Mouse (Mus musculus) intestine, embryonic 14.5 days (tissue): Measurements from ENCODE around the gene C130026I21Rik. TPM values are rescaled to one million over a fixed set of nuclear protein-coding genes. Genes with fewer than 3 reads are reported as not detected.
"Not testable (repeated sequence)": the region's sequence is repeated elsewhere in the genome, so short reads cannot be mapped to it uniquely, and the experiment has no call there.

Source experiments
- ATAC-seq: fragments of 200-750 bp; cut with Nextera tagmentation; replicated peaks from 2 replicates; pipeline ENCODE4 v1.8.0; 2017; ENCODE audit warnings: low read depth, moderate number of reproducible peaks, moderate TSS enrichment, moderate library complexity; ENCODE audit not compliant: low FRiP score, low TSS enrichment
- DNase-seq: peaks from one replicate; pipeline ENCODE4 v3.0.0-alpha.2; 2018; ENCODE audit warnings: low spot score
- H3K27ac ChIP-seq: fragments of 300-500 bp; sonication (generic); 2 replicates; pipeline ENCODE4 v1.5.1; 2014; ENCODE audit warnings: low read depth, mild to moderate bottlenecking, control low read depth
- H3K27me3 ChIP-seq: fragments of 300-500 bp; sonication (generic); replicated peaks from 2 replicates; pipeline ENCODE4 v1.6.1; 2014; ENCODE audit warnings: low read length, control low read depth; ENCODE audit not compliant: control insufficient read depth, insufficient read depth
- H3K36me3 ChIP-seq: fragments of 300-500 bp; sonication (generic); 2 replicates; pipeline ENCODE4 v1.6.1; 2014; ENCODE audit warnings: low read length, control low read depth; ENCODE audit not compliant: control insufficient read depth, insufficient read depth
- H3K4me1 ChIP-seq: fragments of 300-500 bp; sonication (generic); replicated peaks from 2 replicates; pipeline ENCODE4 v1.6.1; 2014; ENCODE audit warnings: low read length, control low read depth, mixed read lengths; ENCODE audit not compliant: control insufficient read depth, insufficient read depth
- H3K4me2 ChIP-seq: fragments of 300-500 bp; sonication (generic); 2 replicates; pipeline ENCODE4 v1.6.1; 2014; ENCODE audit warnings: low read length
- H3K4me3 ChIP-seq: fragments of 300-500 bp; sonication (generic); 2 replicates; pipeline ENCODE4 v1.5.1; 2014; ENCODE audit warnings: low read depth, low read length, control low read depth, mixed read lengths
- H3K9ac ChIP-seq: fragments of 300-500 bp; sonication (generic); 2 replicates; pipeline ENCODE4 v1.6.1; 2014; ENCODE audit warnings: mild to moderate bottlenecking, low read length
- H3K9me3 ChIP-seq: fragments of 300-500 bp; sonication (generic); 2 replicates; pipeline ENCODE4 v1.6.1; 2016; ENCODE audit warnings: low read length, control low read depth; ENCODE audit not compliant: control insufficient read depth
- WGBS: fragments of 180-500 bp; shearing (Covaris S2); extraction: QIAGEN DNeasy Blood & Tissue Kit; methylation state at CpG from one replicate; pipeline ENCODE4 v1.1.7; 2014; 5-methylcytosine and 5-hydroxymethylcytosine counted together
- polyA plus RNA-seq: library from polyadenylated mRNA; unstranded; fragments of >200 nt; fragmentation: Nextera tagmentation; extraction: Ambion mirVana; gene quantifications from 2 replicates; pipeline ENCODE4 v1.2.1, GENCODE M21; 2014

C130026I21Rik gene
- polyA plus RNA-seq, 1 experiment from 2014 or later = not detected

DNA sequence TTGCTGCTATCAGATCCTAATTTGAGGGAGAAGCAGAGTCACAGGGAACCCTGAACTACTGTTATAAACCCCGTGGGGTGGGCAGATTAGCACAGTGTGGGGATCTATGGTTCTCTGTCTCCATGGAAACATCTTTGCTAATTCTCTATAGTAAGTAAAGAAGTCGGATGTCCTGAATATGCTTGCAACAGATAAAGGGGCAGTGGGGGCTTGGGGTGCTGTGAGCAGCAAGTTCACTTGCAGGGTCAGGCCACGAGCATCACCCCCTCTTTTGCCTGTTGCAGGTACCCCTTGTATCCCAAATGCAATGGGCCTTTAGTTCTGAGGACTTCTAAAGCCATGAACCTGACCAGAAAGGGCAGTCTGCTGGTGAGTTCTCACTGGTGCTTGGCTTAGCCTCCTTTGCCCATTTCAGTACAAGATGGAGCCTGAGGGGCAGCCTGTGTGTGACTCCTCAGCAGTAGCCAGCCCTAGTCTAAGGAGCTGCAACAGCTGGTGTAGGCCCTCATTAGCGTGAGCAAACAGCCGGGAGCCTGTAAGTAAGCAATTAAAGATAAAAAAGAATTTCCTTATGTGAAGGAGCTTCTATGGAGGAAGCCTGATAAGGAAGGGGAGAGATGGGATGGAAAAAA, 276.6 kb downstream of the C130026I21Rik start:
- not testable (repeated sequence) for H3K4me2 ChIP-seq, H3K4me1 ChIP-seq, H3K9ac ChIP-seq, H3K9me3 ChIP-seq, H3K4me3 ChIP-seq, H3K27me3 ChIP-seq, DNase-seq, H3K27ac ChIP-seq, H3K36me3 ChIP-seq
- whole genome bisulfite sequencing = 50% methylated on average over 1 of the region's 5 CpGs
- peak; percentile 40; the same call in 1 of the 2 replicates for ATAC-seq

DNA sequence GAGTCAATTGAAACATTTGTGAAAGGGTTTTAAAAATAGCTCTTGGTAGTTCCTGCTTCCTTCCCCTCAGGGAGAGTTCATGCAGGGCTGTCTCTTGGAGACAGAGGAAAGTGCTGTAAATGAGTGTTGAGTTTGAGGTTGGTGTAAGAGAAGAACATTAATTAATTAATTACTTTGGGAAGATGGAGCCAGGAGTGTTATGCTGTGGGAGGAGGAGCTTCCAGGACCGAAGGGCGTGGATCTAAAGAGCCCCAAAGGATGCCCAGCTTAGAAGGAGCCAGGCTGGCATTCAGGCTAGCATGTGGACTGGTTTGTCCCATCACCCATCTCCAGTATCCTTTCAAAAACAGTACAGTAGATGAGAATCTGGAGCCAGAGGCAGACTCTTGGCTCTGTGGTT, 277.1 kb downstream of the C130026I21Rik start:
- not testable (repeated sequence) for H3K9me3 ChIP-seq, DNase-seq, H3K36me3 ChIP-seq, H3K4me2 ChIP-seq, H3K27me3 ChIP-seq, H3K27ac ChIP-seq, H3K4me3 ChIP-seq, H3K4me1 ChIP-seq, H3K9ac ChIP-seq
- ATAC-seq = 0 out of 2 replicates have a peak, but pooled peaks have one; percentile 53
- WGBS = no CpG with 5 or more reads among the region's 2 CpGs

DNA sequence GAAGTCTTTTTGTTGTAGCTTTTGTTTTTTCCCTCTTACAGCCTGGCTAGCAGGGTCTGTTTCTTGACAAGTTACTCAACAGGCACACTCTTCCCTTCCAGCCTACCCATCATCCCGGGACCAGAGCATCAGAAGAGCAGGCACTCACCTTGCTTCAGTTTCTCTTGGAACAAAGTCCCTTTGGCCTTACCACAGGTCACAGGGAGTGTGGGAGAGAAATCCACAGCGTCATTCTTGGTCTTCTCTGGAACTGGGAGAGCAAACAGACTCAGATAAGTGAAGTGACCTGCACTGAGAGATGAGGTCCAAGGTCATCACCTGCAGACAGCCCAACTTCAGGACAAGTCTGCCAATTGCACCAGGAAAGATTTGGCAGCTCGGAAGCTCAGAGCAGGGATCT, 277.5 kb downstream of the C130026I21Rik start:
- not testable (repeated sequence) for H3K4me3 ChIP-seq, H3K9me3 ChIP-seq, H3K9ac ChIP-seq, H3K27me3 ChIP-seq, H3K36me3 ChIP-seq, H3K27ac ChIP-seq, H3K4me1 ChIP-seq, ATAC-seq, H3K4me2 ChIP-seq, DNase-seq
- no CpG with 5 or more reads among the region's 3 CpGs for WGBS

DNA sequence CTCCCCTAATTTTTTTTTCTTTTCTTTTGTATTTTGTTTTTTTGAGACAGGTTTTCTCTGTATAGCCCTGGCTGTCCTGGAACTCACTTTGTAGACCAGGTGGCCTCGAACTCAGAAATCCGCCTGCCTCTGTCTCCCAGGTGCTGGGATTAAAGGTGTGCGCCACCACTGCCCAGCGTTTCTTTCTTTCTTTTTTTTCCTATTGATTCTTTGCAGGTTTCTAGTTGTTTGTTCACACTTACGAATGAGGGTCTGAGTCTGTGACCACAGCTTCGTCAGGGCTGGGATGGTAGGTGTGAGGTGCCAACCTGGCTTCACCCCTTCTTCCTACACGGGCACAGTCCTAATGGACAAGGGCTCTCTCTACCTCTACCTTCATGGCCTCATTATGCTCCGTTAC, 281.3 kb downstream of the C130026I21Rik start:
- ATAC-seq, H3K9me3 ChIP-seq, H3K9ac ChIP-seq, H3K27ac ChIP-seq, H3K4me2 ChIP-seq, H3K27me3 ChIP-seq, H3K36me3 ChIP-seq, DNase-seq, H3K4me1 ChIP-seq, H3K4me3 ChIP-seq: not testable (repeated sequence)
- WGBS = 83% methylated on average over 7 of the region's 8 CpGs

DNA sequence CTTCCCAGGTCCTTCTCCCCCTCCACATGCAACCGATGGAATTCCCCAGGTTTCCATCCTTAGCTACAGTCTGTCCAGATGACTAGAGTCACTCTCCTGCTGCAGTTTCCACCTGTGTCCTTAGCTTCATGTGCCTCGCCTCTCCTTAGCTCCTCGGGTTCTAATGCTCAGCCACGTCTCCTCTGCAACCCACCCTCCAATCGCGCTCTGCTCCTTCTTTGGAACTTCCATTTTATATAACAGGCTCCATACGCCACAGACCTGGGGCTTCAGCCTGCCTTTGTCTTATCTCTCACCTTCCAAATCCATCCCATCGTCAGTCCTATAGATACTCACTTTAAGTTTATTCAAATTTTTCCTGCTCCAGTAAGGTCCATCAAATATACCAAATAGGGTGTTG, 282.6 kb downstream of the C130026I21Rik start:
- ATAC-seq, H3K27ac ChIP-seq, H3K9me3 ChIP-seq, H3K4me1 ChIP-seq, DNase-seq, H3K27me3 ChIP-seq, H3K4me2 ChIP-seq, H3K36me3 ChIP-seq, H3K9ac ChIP-seq, H3K4me3 ChIP-seq: not testable (repeated sequence)
- WGBS = 61% methylated on average over 5 of the region's 8 CpGs

DNA sequence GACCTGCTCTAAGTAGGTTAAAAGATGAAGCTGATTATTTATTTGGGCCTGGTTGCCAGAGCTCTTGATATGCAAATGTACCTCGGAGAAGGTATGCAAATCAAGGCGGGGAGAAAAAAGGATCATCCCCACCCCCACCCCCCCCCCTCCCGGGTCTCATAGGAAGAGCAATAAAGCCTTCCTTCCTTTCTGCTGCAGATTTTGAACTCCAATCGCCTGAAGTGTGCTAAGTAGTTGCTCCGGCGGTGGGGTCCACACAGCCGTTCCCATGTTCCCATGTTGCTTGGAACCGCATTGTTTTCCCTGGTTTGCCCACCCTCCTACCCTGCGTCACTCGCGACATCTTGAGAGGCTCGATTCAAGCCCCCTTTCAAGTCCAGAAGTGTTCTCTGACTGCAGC, 308.6 kb downstream of the C130026I21Rik start:
- not testable (repeated sequence) for H3K4me1 ChIP-seq, DNase-seq, H3K9me3 ChIP-seq, H3K27me3 ChIP-seq, H3K4me2 ChIP-seq, H3K9ac ChIP-seq, H3K27ac ChIP-seq, ATAC-seq, H3K4me3 ChIP-seq, H3K36me3 ChIP-seq
- 1% methylated on average over 12 of the region's 12 CpGs for WGBS

DNA sequence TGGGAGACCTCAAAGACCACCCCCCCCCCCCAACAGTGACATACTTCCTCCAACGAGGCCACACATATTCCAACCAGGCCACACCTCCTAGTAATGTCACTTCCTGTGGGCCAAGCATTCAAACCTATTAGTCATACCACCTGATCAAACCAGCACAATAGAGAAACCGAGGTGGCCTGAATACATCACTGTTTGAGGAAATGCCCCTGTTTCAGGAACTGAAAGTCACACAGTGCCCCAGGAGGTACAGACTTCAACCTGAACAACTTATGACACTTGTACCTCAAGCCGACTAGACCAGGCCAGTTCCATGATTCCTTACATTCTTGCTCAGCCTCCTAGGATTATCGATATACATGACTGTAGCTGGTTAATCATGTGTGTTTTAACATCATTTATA, 312.7 kb downstream of the C130026I21Rik start:
- not testable (repeated sequence) for H3K4me2 ChIP-seq, H3K27me3 ChIP-seq, DNase-seq, H3K4me3 ChIP-seq, ATAC-seq, H3K36me3 ChIP-seq, H3K9me3 ChIP-seq, H3K27ac ChIP-seq, H3K4me1 ChIP-seq, H3K9ac ChIP-seq
- 87% methylated on average over 4 of the region's 4 CpGs for WGBS

DNA sequence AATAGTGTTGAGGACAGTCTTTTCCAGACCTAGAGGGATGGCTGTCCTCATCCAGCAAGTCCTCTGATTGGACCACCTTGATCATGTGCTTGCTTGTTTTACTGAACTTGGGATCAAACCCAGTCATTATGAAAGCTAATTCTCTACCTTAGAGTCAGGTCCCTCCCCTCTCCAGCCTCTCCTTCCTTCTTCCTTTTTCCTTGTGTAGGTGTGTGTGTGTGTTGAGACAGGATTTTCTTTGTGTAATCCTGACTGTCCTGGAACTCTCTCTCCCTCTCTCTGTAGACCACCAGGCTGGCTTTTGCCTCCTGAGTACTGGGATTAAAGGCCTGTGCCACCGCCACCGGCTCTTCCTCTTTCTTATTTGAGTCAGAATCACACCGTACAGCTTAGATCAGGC, 313.6 kb downstream of the C130026I21Rik start:
- DNase-seq, H3K4me3 ChIP-seq, H3K9me3 ChIP-seq, H3K36me3 ChIP-seq, H3K4me2 ChIP-seq, H3K4me1 ChIP-seq, H3K9ac ChIP-seq, ATAC-seq, H3K27me3 ChIP-seq, H3K27ac ChIP-seq: not testable (repeated sequence)
- 92% methylated on average over 3 of the region's 3 CpGs for WGBS

DNA sequence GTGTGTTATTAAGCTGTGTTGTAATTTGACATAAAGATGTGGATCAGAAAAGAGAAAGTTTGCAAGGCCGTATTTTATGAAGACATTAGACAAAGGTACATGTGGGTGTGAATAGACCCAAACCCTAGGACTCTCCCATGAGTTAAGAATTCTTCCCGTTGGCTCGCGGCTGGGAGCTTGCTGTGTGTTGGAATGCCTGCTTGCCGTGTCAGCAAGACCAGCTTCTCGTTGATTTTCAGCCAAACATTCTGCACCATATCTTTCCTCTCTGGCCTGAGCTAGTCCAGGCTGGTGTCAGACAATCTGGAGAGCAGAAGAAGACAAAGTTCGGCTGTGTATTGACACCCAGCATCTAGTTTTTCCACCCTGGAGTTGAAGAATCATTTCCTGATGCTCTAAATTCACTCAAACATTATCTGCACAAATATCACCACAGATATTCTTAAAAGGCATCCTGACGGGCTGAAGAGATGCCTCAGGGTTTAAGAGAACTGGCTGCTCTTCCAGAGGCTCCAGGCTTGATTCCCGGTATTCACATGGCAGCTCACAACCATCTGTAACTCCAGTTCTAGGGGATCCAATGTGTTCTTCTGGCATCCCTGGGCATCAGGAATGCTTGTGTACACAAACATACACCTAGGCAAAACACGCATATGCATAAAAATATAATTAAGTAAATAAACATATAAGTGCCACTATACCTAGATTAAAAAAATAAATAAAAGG, 317.7 kb downstream of the C130026I21Rik start:
- no peaks in the 10 kb centered on the region for H3K36me3 ChIP-seq
- no peak for DNase-seq
- no peak overlapping the region for H3K27ac ChIP-seq
- no peak overlapping the region for H3K9ac ChIP-seq
- H3K4me2 ChIP-seq = no peak overlapping the region
- no peak overlapping the region for H3K4me3 ChIP-seq
- no peaks in the 10 kb centered on the region for H3K9me3 ChIP-seq
- no peak for ATAC-seq
- no peaks in the 10 kb centered on the region for H3K4me1 ChIP-seq
- WGBS = 72% methylated on average over 10 of the region's 10 CpGs
- H3K27me3 ChIP-seq = no peaks in the 10 kb centered on the region
